Mouse (Mus musculus) heart, embryonic 10.5 days (tissue): Measurements from ENCODE around the gene P2ry6. TPM values are rescaled to one million over a fixed set of nuclear protein-coding genes. Genes with fewer than 3 reads are reported as not detected.

Experiments used
- DNase-seq: peaks from one replicate; pipeline ENCODE4 v3.0.0-alpha.2; 2017; ENCODE audit warnings: low spot score
- H3K27ac ChIP-seq: fragments of 300-500 bp; sonication (generic); 2 replicates; pipeline ENCODE4 v1.5.1; 2016; ENCODE audit warnings: mild to moderate bottlenecking
- H3K27me3 ChIP-seq: fragments of 300-500 bp; sonication (generic); 2 replicates; pipeline ENCODE4 v1.6.1; 2016; ENCODE audit warnings: mild to moderate bottlenecking; ENCODE audit not compliant: poor library complexity, insufficient read depth, severe bottlenecking
- H3K36me3 ChIP-seq: fragments of 300-500 bp; sonication (generic); 2 replicates; pipeline ENCODE4 v1.6.1; 2016; ENCODE audit warnings: mild to moderate bottlenecking, moderate library complexity
- H3K4me1 ChIP-seq: fragments of 300-500 bp; sonication (generic); 2 replicates; pipeline ENCODE4 v1.6.1; 2016; ENCODE audit warnings: mild to moderate bottlenecking
- H3K4me3 ChIP-seq: fragments of 300-500 bp; sonication (generic); 2 replicates; pipeline ENCODE4 v1.5.1; 2016; ENCODE audit warnings: mild to moderate bottlenecking, moderate library complexity
- H3K9me3 ChIP-seq: fragments of 300-500 bp; sonication (generic); 2 replicates; pipeline ENCODE4 v1.6.1; 2016; ENCODE audit warnings: mild to moderate bottlenecking, moderate library complexity
- WGBS: fragments of 180-500 bp; shearing (Covaris S2); methylation state at CpG from one replicate; pipeline ENCODE4 v1.1.7; 2016; 5-methylcytosine and 5-hydroxymethylcytosine counted together
- polyA plus RNA-seq: library from polyadenylated mRNA; unstranded; fragments of >200 nt; fragmentation: Nextera tagmentation; extraction: Ambion mirVana; gene quantifications from 2 replicates; pipeline ENCODE4 v1.2.1, GENCODE M21; 2016

The P2ry6 gene
- polyA plus RNA-seq, 1 experiment from 2014 or later = 1.2 TPM

DNA sequence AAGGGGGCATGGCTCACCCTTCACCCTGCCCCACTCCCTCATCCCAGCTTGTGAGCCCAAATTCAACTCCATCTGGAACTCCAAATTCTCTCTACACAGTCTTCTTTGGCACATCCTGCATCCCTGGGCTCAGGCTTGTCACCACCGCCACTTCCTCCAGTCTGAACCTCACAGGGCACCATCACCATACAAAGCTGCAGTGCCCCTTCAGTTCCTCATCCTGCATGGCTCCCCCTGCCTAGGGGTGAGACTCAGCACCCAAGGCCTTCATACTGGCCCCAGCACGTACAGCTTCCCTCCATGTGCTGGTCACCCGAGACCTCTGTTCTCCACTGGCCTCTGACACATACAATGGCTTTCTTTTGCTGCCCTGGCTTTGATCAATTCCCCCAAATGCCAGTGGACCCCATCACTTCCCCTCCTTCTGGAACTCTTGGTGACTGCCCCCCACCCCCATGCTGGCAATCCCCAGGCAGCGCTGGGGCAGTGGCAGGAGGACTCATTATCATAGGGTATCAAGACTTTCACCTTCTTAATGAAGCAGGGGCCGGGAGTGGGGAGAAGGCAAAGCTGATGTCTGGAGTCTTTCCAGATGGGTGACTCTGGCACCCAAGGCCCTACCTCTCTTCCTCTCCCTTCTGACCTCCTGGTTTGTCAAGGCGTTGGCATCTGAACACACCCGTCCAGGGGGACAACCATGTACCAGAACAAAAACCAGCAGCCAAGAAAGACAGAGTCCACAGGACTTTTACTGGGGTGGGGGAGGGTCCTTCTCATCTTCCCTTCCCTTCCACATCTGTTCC, 55.2 kb downstream of the P2ry6 start:
- DNase-seq = no peak
- 37% methylated on average over 7 of the region's 7 CpGs for WGBS
- Histone ChIP-seq H3K9me3 (no peaks in the 10 kb centered on the region), H3K4me1 (peaks cover 100% of the 10 kb centered on the region), H3K27ac (peak overlapping the region; percentile 85), H3K36me3 (peaks cover 46% of the 10 kb centered on the region), H3K4me3 (peak overlapping the region; percentile 39), H3K27me3 (no peaks in the 10 kb centered on the region)

DNA sequence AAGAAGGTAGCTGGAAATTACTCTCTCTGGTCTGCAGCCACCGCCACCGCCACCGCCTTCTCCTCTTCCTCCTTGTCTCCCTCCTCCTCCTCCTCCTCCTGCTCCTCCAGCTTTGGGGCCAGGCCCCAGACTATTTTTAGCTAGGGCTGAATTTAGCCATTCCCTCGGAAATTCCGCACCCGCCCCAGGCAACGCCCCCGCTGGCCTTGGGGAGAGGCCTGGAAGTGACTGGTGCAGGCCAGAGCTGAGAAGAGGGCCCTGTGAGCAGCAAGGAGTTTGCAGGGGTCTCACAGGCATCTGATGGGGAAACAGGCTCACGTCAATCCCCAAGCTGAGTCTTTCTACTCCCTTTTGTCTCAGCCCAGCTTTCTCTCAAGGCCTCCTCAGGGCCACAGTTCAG, 56.3 kb downstream of the P2ry6 start:
- WGBS = 14% methylated on average over 9 of the region's 9 CpGs
- H3K36me3 ChIP-seq = peaks cover 41% of the 10 kb centered on the region
- DNase-seq = no peak
- peak overlapping the region; percentile 85 for H3K27ac ChIP-seq
- no peaks in the 10 kb centered on the region for H3K27me3 ChIP-seq
- H3K9me3 ChIP-seq = no peaks in the 10 kb centered on the region
- H3K4me1 ChIP-seq = peaks cover 100% of the 10 kb centered on the region
- peak overlapping the region; percentile 39 for H3K4me3 ChIP-seq

GRCm38 (mm10) chr7:100917751-100918150, 56.7 kb downstream of the P2ry6 start:
- Histone ChIP-seq H3K36me3 (peaks cover 37% of the 10 kb centered on the region), H3K9me3 (no peaks in the 10 kb centered on the region), H3K4me3 (peak overlapping the region; percentile 39), H3K27ac (peak overlapping the region; percentile 85), H3K27me3 (no peaks in the 10 kb centered on the region), H3K4me1 (peaks cover 100% of the 10 kb centered on the region)
- 48% methylated on average over 6 of the region's 6 CpGs for WGBS
- no peak for DNase-seq

- Histone ChIP-seq H3K4me3 (no peak overlapping the region), H3K36me3 (peaks cover 24% of the 10 kb centered on the region), H3K4me1 (peaks cover 100% of the 10 kb centered on the region), H3K27me3 (no peaks in the 10 kb centered on the region), H3K27ac (peak overlapping the region; percentile 85), H3K9me3 (no peaks in the 10 kb centered on the region)
- 52% methylated on average over 6 of the region's 6 CpGs for WGBS
- DNase-seq = no peak
Observed at GRCm38 (mm10) chr7:100916526-100916925, 57.9 kb downstream of the P2ry6 start.

DNA sequence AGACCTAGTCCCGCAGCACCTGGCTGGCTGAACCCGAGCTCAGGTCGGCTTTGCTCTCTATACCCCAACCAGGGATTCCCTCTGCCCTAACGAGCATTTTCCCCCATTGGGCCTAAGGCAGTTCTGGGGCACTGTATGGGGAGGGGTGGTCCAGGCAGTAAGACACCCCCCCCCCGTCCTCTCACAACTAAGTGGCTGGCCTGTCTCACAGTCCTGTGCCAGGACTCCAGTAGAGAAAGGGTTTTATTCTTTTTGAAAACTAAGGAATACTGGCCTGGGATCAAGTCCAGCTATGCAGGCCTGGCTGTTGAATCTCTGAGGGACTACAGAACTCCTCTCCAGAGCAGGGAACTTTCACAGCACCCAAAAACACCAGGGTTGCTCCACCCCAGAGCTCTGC, 59.2 kb downstream of the P2ry6 start:
- Histone ChIP-seq H3K36me3 (peaks cover 16% of the 10 kb centered on the region), H3K27me3 (no peaks in the 10 kb centered on the region), H3K4me3 (no peak overlapping the region), H3K4me1 (peaks cover 100% of the 10 kb centered on the region), H3K9me3 (no peaks in the 10 kb centered on the region), H3K27ac (peak overlapping the region; percentile 85)
- 70% methylated on average over 5 of the region's 5 CpGs for WGBS
- DNase-seq = no peak

- Histone ChIP-seq H3K4me3 (peak overlapping the region; percentile 40), H3K36me3 (peaks cover 22% of the 10 kb centered on the region), H3K4me1 (peaks cover 99% of the 10 kb centered on the region), H3K9me3 (no peaks in the 10 kb centered on the region), H3K27ac (peak overlapping the region; percentile 84), H3K27me3 (no peaks in the 10 kb centered on the region)
- no peak for DNase-seq
- WGBS = 32% methylated on average over 9 of the region's 9 CpGs
Observed at GRCm38 (mm10) chr7:100911791-100912190, 62.7 kb downstream of the P2ry6 start.

- peaks cover 97% of the 10 kb centered on the region for H3K4me1 ChIP-seq
- no peaks in the 10 kb centered on the region for H3K27me3 ChIP-seq
- H3K27ac ChIP-seq = peak overlapping the region; percentile 84
- H3K36me3 ChIP-seq = peaks cover 17% of the 10 kb centered on the region
- H3K4me3 ChIP-seq = peak overlapping the region; percentile 40
- no peak for DNase-seq
- WGBS = 7% methylated on average over 2 of the region's 2 CpGs
- H3K9me3 ChIP-seq = no peaks in the 10 kb centered on the region
Observed at GRCm38 (mm10) chr7:100911246-100911770, 63.1 kb downstream of the P2ry6 start.

GRCm38 (mm10) chr7:100908567-100908966, 65.9 kb downstream of the P2ry6 start:
- H3K9me3 ChIP-seq = no peaks in the 10 kb centered on the region
- WGBS = 51% methylated on average over 8 of the region's 8 CpGs
- peak overlapping the region; percentile 77 for H3K27ac ChIP-seq
- no peaks in the 10 kb centered on the region for H3K27me3 ChIP-seq
- peaks cover 16% of the 10 kb centered on the region for H3K36me3 ChIP-seq
- peaks cover 82% of the 10 kb centered on the region for H3K4me1 ChIP-seq
- H3K4me3 ChIP-seq = no peak overlapping the region
- no peak for DNase-seq

DNA sequence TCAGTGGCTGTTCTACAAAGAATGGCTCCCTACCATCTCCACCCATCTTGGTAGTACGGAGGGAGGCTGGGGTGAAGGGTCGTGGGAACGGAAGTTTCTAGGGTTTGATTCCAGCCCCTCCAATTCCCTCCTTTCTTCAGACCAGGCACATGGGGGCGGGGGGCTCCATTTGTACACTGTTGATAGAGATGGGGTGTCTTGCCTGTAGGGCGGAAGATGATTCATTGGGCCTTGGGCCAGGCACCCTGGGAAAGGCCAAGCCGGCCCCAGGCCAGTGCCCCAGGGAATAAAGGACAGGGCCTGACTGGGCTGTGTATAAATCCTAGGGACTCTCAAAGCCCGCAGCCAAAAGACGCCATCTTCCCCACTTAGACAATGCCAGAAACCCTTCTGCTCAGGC, 66.4 kb downstream of the P2ry6 start:
- Histone ChIP-seq H3K4me3 (no peak overlapping the region), H3K36me3 (peaks cover 16% of the 10 kb centered on the region), H3K27me3 (no peaks in the 10 kb centered on the region), H3K4me1 (peaks cover 77% of the 10 kb centered on the region), H3K27ac (peak overlapping the region; percentile 77), H3K9me3 (no peaks in the 10 kb centered on the region)
- 80% methylated on average over 8 of the region's 8 CpGs for WGBS
- no peak for DNase-seq

- WGBS = 0% methylated on average over 1 of the region's 1 CpGs
- H3K4me1 ChIP-seq = peaks cover 68% of the 10 kb centered on the region
- peak overlapping the region; percentile 77 for H3K27ac ChIP-seq
- H3K36me3 ChIP-seq = peaks cover 16% of the 10 kb centered on the region
- no peaks in the 10 kb centered on the region for H3K9me3 ChIP-seq
- 0 out of 2 replicates have a peak overlapping the region, but pooled peaks have one; percentile 1 for H3K4me3 ChIP-seq
- no peak for DNase-seq
- H3K27me3 ChIP-seq = no peaks in the 10 kb centered on the region
Observed at GRCm38 (mm10) chr7:100907231-100907630, 67.2 kb downstream of the P2ry6 start.

DNA sequence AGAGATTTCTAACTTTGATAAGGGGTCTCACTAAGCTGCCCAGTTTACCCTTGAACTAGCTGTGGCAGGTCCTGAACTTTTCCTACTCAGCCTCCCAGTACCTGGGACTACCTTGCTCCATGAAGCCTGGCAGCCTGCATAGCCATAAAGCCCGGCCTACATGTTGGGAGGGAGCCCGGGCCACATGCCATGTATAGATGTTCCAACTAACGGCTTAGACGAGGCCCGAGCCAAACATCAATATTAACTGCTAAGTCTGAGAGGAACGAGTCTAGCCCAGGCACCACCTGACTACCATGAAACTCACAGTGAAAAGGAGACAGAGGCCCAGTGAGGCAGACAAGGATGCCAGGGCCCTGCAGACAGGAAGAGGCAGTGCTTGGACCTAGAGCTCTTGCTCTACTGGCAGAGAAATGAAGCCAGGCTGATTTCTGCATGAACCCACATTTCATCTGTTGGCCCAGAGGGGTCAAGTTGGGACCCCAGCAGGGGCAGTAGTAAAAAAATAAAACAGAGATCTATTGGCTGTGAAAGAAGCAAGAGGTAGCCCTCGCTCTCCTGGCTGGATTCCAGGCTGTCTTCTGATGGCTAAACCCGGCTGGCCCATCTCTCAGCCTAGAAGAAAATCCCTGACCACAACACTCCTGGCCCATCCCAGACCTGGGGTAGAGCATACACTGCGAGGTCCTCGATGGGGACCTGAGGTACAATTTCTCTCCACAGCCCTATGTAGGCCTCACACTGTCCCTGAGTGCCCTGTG, 68.2 kb downstream of the P2ry6 start:
- no peaks in the 10 kb centered on the region for H3K27me3 ChIP-seq
- 92% methylated on average over 10 of the region's 10 CpGs for WGBS
- DNase-seq = no peak
- peaks cover 21% of the 10 kb centered on the region for H3K36me3 ChIP-seq
- H3K4me1 ChIP-seq = peaks cover 58% of the 10 kb centered on the region
- H3K4me3 ChIP-seq = no peak overlapping the region
- H3K27ac ChIP-seq = no peak overlapping the region
- H3K9me3 ChIP-seq = no peaks in the 10 kb centered on the region

DNA sequence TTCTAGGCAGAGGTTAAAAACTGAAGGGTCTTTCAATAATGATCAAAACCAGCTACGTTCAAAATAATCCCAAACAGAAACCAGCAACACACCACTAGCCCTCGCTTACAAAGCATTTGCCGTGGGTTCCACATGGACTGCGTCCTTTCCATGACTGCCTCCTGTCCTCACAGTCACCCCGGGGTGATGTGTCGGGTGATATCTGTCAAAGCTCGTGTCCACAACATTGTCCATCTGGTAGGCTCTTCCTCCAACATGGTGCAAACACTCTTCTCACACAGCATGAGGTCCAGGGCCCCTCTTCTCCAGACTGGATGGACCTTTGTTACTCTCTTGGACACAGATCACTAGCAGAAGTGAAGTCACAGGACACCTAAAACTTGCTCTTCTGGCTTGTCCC, 69.4 kb downstream of the P2ry6 start:
- no peak for DNase-seq
- 61% methylated on average over 7 of the region's 7 CpGs for WGBS
- H3K4me1 ChIP-seq = peaks cover 46% of the 10 kb centered on the region
- 0 out of 2 replicates have a peak overlapping the region, but pooled peaks have one; percentile 22 for H3K27ac ChIP-seq
- no peak overlapping the region for H3K4me3 ChIP-seq
- H3K9me3 ChIP-seq = no peaks in the 10 kb centered on the region
- H3K36me3 ChIP-seq = peaks cover 21% of the 10 kb centered on the region
- no peaks in the 10 kb centered on the region for H3K27me3 ChIP-seq

DNA sequence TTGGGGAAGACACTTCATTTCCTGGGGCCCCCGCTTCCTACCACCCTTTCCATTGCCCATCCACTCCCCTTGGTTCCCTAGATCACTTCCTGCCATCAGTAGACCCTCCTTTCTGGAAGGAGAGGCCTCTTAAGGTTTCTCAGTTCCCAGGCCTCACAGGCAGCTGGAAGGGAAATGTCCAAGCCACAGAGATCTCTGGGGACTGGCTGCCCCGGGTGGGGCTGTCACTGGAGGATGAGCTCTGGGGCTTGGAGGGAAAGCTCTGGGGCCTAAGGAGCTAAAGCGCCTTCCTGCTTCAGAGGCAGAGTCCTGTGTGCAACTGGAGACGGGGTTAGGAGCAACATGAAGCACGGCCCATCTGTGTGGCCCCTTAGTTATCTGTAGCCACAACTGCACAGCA, 69.8 kb downstream of the P2ry6 start:
- no peaks in the 10 kb centered on the region for H3K9me3 ChIP-seq
- peaks cover 42% of the 10 kb centered on the region for H3K4me1 ChIP-seq
- H3K27ac ChIP-seq = peak overlapping the region; percentile 37; the same call in 1 of the 2 replicates
- 86% methylated on average over 5 of the region's 5 CpGs for WGBS
- no peak overlapping the region for H3K4me3 ChIP-seq
- no peak for DNase-seq
- no peaks in the 10 kb centered on the region for H3K27me3 ChIP-seq
- peaks cover 20% of the 10 kb centered on the region for H3K36me3 ChIP-seq
